Mouse (Mus musculus): ENCODE data around the gene Cab39.
"Not testable (repeated sequence)": the region's sequence is repeated elsewhere in the genome, so short reads cannot be mapped to it uniquely, and the experiment has no call there.

Gene Cab39

GRCm38 (mm10) chr1:85790565-85790964, 2.7 kb upstream of the Cab39 start:
- DNase-seq (ENCODE audit: low read depth) = no peak

GRCm38 (mm10) chr1:85791476-85791875, 1.8 kb upstream of the Cab39 start:
- no peak for DNase-seq (ENCODE audit: low read depth)

- no peak for DNase-seq (ENCODE audit: low read depth)
These were observed 998 bp downstream of the Cab39 start for GRCm38 (mm10) chr1:85794106-85794771.

GRCm38 (mm10) chr1:85795196-85795595, 2.0 kb downstream of the Cab39 start:
- no peak for DNase-seq (ENCODE audit: low read depth)

GRCm38 (mm10) chr1:85799776-85800175, 6.5 kb downstream of the Cab39 start:
- no peak for DNase-seq (ENCODE audit: low read depth)

GRCm38 (mm10) chr1:85802517-85802916, 9.3 kb downstream of the Cab39 start:
- DNase-seq (ENCODE audit: low read depth) = no peak

GRCm38 (mm10) chr1:85804551-85804950, 11.3 kb downstream of the Cab39 start:
- no peak for DNase-seq (ENCODE audit: low read depth)

GRCm38 (mm10) chr1:85809256-85809655, 16.0 kb downstream of the Cab39 start:
- no peak for DNase-seq (ENCODE audit: low read depth)

- DNase-seq (ENCODE audit: low read depth) = no peak
These were observed 17.1 kb downstream of the Cab39 start for GRCm38 (mm10) chr1:85810343-85810742.

GRCm38 (mm10) chr1:85810787-85811186, 17.5 kb downstream of the Cab39 start:
- DNase-seq (ENCODE audit: low read depth) = no peak

GRCm38 (mm10) chr1:85814213-85814612, 21.0 kb downstream of the Cab39 start:
- DNase-seq (ENCODE audit: low read depth) = not testable (repeated sequence)

GRCm38 (mm10) chr1:85818121-85818520, 24.9 kb downstream of the Cab39 start:
- DNase-seq (ENCODE audit: low read depth) = no peak

- no peak for DNase-seq (ENCODE audit: low read depth)
These were observed 26.5 kb downstream of the Cab39 start for GRCm38 (mm10) chr1:85819695-85820094.

- DNase-seq (ENCODE audit: low read depth) = no peak
These were observed 29.0 kb downstream of the Cab39 start for GRCm38 (mm10) chr1:85822239-85822638.

GRCm38 (mm10) chr1:85824905-85825304, 31.7 kb downstream of the Cab39 start:
- DNase-seq (ENCODE audit: low read depth) = no peak

GRCm38 (mm10) chr1:85827166-85827565, 33.9 kb downstream of the Cab39 start:
- no peak for DNase-seq (ENCODE audit: low read depth)

GRCm38 (mm10) chr1:85829016-85829415, 35.8 kb downstream of the Cab39 start:
- DNase-seq (ENCODE audit: low read depth) = no peak

- no peak for DNase-seq (ENCODE audit: low read depth)
These were observed 44.8 kb downstream of the Cab39 start for GRCm38 (mm10) chr1:85838056-85838455.

GRCm38 (mm10) chr1:85839356-85839755, 46.1 kb downstream of the Cab39 start:
- no peak for DNase-seq (ENCODE audit: low read depth)

- no peak for DNase-seq (ENCODE audit: low read depth)
These were observed 46.5 kb downstream of the Cab39 start for GRCm38 (mm10) chr1:85839790-85840189.

- no peak for DNase-seq (ENCODE audit: low read depth)
These were observed 47.2 kb downstream of the Cab39 start for GRCm38 (mm10) chr1:85840421-85840820.

- DNase-seq (ENCODE audit: low read depth) = no peak
These were observed 49.0 kb downstream of the Cab39 start for GRCm38 (mm10) chr1:85842251-85842650.

- no peak for DNase-seq (ENCODE audit: low read depth)
These were observed 50.1 kb downstream of the Cab39 start for GRCm38 (mm10) chr1:85843291-85843863.

- DNase-seq (ENCODE audit: low read depth) = no peak
These were observed 51.7 kb downstream of the Cab39 start for GRCm38 (mm10) chr1:85844981-85845380.

Data from fibroblast of lung, adult 2 months (primary cell).